Mouse (Mus musculus) kidney, postnatal 0 days (tissue): ENCODE measurements around the gene Spire2. TPM values are rescaled to one million over a fixed set of nuclear protein-coding genes. Genes with fewer than 3 reads are reported as not detected.
"Not testable (repeated sequence)": the region's sequence is repeated elsewhere in the genome, so short reads cannot be mapped to it uniquely, and the experiment has no call there.

ENCODE experiments used
- ATAC-seq: fragments of 200-750 bp; cut with Nextera tagmentation; replicated peaks from 2 replicates; pipeline ENCODE4 v1.8.0; 2017; ENCODE audit warnings: low read depth, moderate number of reproducible peaks, moderate TSS enrichment, moderate library complexity; ENCODE audit not compliant: low FRiP score
- DNase-seq: peaks from one replicate; pipeline ENCODE4 v3.0.0-alpha.2; 2016; ENCODE audit warnings: low spot score
- H3K27ac ChIP-seq: fragments of 300-500 bp; sonication (generic); 2 replicates; pipeline ENCODE4 v1.5.1; 2014; ENCODE audit warnings: mild to moderate bottlenecking
- H3K27me3 ChIP-seq: fragments of 300-500 bp; sonication (generic); 2 replicates; pipeline ENCODE4 v1.6.1; 2014; ENCODE audit warnings: low read length, mixed read lengths; ENCODE audit not compliant: insufficient read depth
- H3K36me3 ChIP-seq: fragments of 300-500 bp; sonication (generic); 2 replicates; pipeline ENCODE4 v1.6.1; 2014; ENCODE audit warnings: low read length, mixed read lengths; ENCODE audit not compliant: insufficient read depth
- H3K4me1 ChIP-seq: fragments of 300-500 bp; sonication (generic); replicated peaks from 2 replicates; pipeline ENCODE4 v1.6.1; 2014; ENCODE audit warnings: antibody characterized with exemption, low read length, mixed read lengths; ENCODE audit not compliant: insufficient read depth
- H3K4me2 ChIP-seq: fragments of 300-500 bp; sonication (generic); 2 replicates; pipeline ENCODE4 v1.6.1; 2014; ENCODE audit warnings: mild to moderate bottlenecking, low read length, moderate library complexity, mixed read lengths
- H3K4me3 ChIP-seq: fragments of 300-500 bp; sonication (generic); replicated peaks from 2 replicates; pipeline ENCODE4 v1.5.1; 2014; ENCODE audit warnings: low read depth, low read length
- H3K9ac ChIP-seq: fragments of 300-500 bp; sonication (generic); 2 replicates; pipeline ENCODE4 v1.6.1; 2014; ENCODE audit warnings: low read depth, low read length
- H3K9me3 ChIP-seq: fragments of 300-500 bp; sonication (generic); replicated peaks from 2 replicates; pipeline ENCODE4 v1.6.1; 2016; ENCODE audit warnings: low read length, inconsistent platforms, mixed read lengths
- CTCF ChIP-seq: IDR thresholded peaks from 2 replicates; pipeline ENCODE4 v1.5.1; 2016; ENCODE audit warnings: antibody characterized with exemption, low read depth, mild to moderate bottlenecking, moderate library complexity
- WGBS: fragments of 180-500 bp; shearing (Covaris S2); extraction: QIAGEN DNeasy Blood & Tissue Kit; methylation state at CpG from one replicate; pipeline ENCODE4 v1.1.7; 2014; 5-methylcytosine and 5-hydroxymethylcytosine counted together
- polyA plus RNA-seq: library from polyadenylated mRNA; unstranded; fragments of >200 nt; fragmentation: Nextera tagmentation; extraction: Ambion mirVana; gene quantifications from 2 replicates; pipeline ENCODE4 v1.2.1, GENCODE M21; 2015

Gene Spire2
- polyA plus RNA-seq, 1 experiment from 2014 or later: 5.8 TPM

DNA sequence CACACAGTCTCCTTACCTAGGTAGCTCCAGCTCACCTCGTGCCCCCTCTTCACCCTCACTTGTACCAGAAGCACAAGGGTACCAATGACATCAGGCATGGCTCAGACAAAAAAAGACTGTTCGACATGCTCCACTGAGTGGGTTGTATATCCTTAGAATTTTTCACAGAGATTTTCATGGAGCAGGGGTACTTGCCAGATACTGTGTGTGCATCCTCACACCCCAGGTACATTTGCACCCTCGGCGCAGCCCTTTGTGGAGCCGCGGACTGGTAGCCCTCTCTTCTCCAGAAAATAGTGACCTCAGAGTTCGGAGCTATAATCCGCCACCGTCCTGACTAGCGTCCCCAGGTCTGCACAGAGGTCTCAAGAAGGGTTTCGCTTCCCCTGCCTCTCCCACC is 78.3 kb downstream of the Spire2 start:
- no peak for ATAC-seq
- no peaks in the 10 kb centered on the region for H3K4me1 ChIP-seq
- H3K4me3 ChIP-seq: no peak overlapping the region
- H3K9ac ChIP-seq: no peak overlapping the region
- no peaks in the 10 kb centered on the region for H3K36me3 ChIP-seq
- H3K9me3 ChIP-seq: no peaks in the 10 kb centered on the region
- no peak for DNase-seq
- TF ChIP-seq CTCF: no peak
- H3K27me3 ChIP-seq: peaks cover 46% of the 10 kb centered on the region
- H3K27ac ChIP-seq: no peak overlapping the region
- WGBS: 8% methylated on average over 11 of the region's 11 CpGs
- peak overlapping the region; percentile 49 for H3K4me2 ChIP-seq

DNA sequence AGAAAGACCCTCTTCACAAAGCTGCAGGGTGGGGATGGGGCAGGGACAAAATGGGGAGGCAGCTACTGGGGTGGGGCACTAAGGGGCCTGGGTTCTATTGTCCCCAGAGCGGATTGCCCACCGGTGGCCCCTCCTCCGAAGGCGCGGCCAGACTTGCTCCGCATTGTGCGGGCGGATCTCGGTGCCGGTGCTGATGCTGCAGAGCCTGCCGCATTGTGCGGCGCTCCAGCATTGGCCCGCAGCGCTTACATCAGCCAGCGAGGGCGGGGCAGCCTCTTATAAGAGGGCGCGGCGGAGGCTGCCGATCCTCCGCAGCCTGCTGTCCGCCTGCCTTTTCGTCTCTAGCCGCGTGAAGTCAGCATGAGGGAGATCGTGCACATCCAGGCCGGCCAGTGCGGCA is 78.7 kb downstream of the Spire2 start, which contains the start of gene Tubb3:
Tubb3 (plus strand) TSS at position 179 of the 400 bp plus-strand sequence.
- peak within 1 kb of the TSS; percentile 49 for H3K4me2 ChIP-seq
- peak; percentile 61 for DNase-seq

GRCm38 (mm10) chr8:123411781-123412327 is 79.3 kb downstream of the Spire2 start:
- no peak for TF ChIP-seq CTCF
- no peaks in the 10 kb centered on the region for H3K36me3 ChIP-seq
- no peak overlapping the region for H3K4me3 ChIP-seq
- H3K9ac ChIP-seq: no peak overlapping the region
- ATAC-seq: peak; percentile 9
- no peaks in the 10 kb centered on the region for H3K4me1 ChIP-seq
- H3K27me3 ChIP-seq: peaks cover 46% of the 10 kb centered on the region
- no peak for DNase-seq
- H3K4me2 ChIP-seq: peak overlapping the region; percentile 49
- H3K9me3 ChIP-seq: no peaks in the 10 kb centered on the region
- 4% methylated on average over 16 of the region's 16 CpGs for WGBS
- H3K27ac ChIP-seq: no peak overlapping the region

More for the DNA sequence above, 78.7 kb downstream of the Spire2 start, which contains the start of gene Tubb3:
- no peak within 1 kb of the TSS for H3K4me3 ChIP-seq
- TF ChIP-seq CTCF: no peak
- WGBS: 1% methylated on average over 26 of the region's 29 CpGs
- H3K4me1 ChIP-seq: no peaks in the 10 kb centered on the region
- no peak within 1 kb of the TSS for H3K9ac ChIP-seq
- no peak within 1 kb of the TSS for H3K27ac ChIP-seq
- H3K27me3 ChIP-seq: peaks cover 46% of the 10 kb centered on the region
- no peaks in the 10 kb centered on the region for H3K9me3 ChIP-seq
- peak; percentile 30; the same call in 1 of the 2 replicates for ATAC-seq
- H3K36me3 ChIP-seq: no peaks in the 10 kb centered on the region

DNA sequence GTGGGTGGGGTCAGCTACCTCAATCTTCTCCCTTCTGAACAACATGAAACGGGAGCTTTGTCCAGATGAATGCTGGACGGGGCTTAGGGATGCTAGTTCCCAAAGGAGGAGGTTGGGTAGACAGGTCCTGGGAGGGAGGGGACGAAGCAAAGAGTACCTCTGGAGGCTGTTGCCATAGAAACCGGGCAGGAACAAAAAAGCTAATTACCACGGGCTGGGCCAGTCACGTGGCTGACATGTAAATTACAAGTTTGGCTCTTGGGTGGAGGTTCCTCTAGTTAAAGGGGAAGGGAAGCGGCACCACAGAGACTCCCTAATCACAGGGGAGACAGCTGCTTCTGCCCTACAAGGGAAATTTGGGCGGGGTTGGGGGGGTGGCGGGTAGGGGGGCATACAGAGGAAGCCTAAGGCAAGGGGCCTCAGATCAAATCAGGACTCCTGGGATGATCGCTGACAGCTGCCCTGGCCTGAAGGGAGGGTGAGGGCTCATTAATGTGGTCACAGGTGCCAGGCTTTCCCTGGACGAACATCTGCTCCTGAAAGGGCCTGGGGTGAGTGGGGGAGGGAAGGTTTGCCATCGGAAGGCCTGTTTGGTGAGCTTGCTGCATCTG is 80.2 kb downstream of the Spire2 start:
- H3K4me1 ChIP-seq: no peaks in the 10 kb centered on the region
- H3K9me3 ChIP-seq: no peaks in the 10 kb centered on the region
- TF ChIP-seq CTCF: no peak
- peaks cover 46% of the 10 kb centered on the region for H3K27me3 ChIP-seq
- no peak overlapping the region for H3K9ac ChIP-seq
- no peak overlapping the region for H3K4me3 ChIP-seq
- no peak for ATAC-seq
- no peak for DNase-seq
- WGBS: 2% methylated on average over 12 of the region's 12 CpGs
- H3K36me3 ChIP-seq: no peaks in the 10 kb centered on the region
- no peak overlapping the region for H3K27ac ChIP-seq
- H3K4me2 ChIP-seq: no peak overlapping the region

DNA sequence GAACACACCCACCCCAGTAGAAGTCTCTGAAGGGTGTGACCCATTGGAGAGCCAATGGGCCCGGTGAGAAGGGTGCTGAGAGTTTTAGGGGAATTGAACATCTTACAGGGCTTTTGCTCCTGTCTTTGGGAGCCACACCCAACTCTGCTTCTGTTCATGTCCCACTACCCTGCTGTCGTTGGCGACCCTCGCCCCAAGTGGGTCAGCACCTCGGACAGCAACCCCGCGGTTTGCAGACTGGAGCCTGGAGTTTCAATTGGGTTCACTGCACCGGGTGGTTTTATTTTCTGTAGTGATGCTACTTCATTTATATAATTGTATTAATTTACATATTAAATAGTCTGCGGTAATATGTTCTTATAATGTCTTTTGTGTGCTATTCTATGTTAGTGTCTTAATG is 81.7 kb downstream of the Spire2 start:
- Histone ChIP-seq H3K4me3 (no peak overlapping the region), H3K9ac (no peak overlapping the region), H3K27me3 (peaks cover 43% of the 10 kb centered on the region), H3K9me3 (no peaks in the 10 kb centered on the region), H3K36me3 (no peaks in the 10 kb centered on the region), H3K27ac (no peak overlapping the region), H3K4me1 (no peaks in the 10 kb centered on the region), H3K4me2 (no peak overlapping the region)
- DNase-seq (peak; percentile 36), ATAC-seq (no peak)
- 9% methylated on average over 9 of the region's 9 CpGs for WGBS
- TF ChIP-seq CTCF: no peak

- not testable (repeated sequence) for H3K9me3 ChIP-seq
These were observed 82.6 kb downstream of the Spire2 start for GRCm38 (mm10) chr8:123414997-123415696.

More at GRCm38 (mm10) chr8:123414997-123415696, 82.6 kb downstream of the Spire2 start:
- not testable (repeated sequence) for H3K4me3 ChIP-seq, H3K36me3 ChIP-seq, DNase-seq, ATAC-seq, H3K27ac ChIP-seq, H3K4me2 ChIP-seq, H3K4me1 ChIP-seq, H3K9ac ChIP-seq
- H3K27me3 ChIP-seq: peaks cover 38% of the 10 kb centered on the region
- 78% methylated on average over 5 of the region's 5 CpGs for WGBS
